Mouse (Mus musculus) liver, embryonic 14.5 days (tissue): ENCODE results near the gene Lrmp.

Experiments
- CTCF ChIP-seq: IDR thresholded peaks from 2 replicates; pipeline ENCODE4 v1.5.1; 2016; ENCODE audit warnings: antibody characterized with exemption, low read depth, control low read depth
- EP300 ChIP-seq: IDR thresholded peaks from 2 replicates; pipeline ENCODE4 v1.6.1; 2016; ENCODE audit warnings: antibody characterized with exemption, low read depth

- TF ChIP-seq CTCF = no peak
- no peak for TF ChIP-seq EP300
Measured at GRCm38 (mm10) chr6:145105439-145105838, 10.0 kb upstream of the Lrmp start.
